Mouse (Mus musculus) kidney, embryonic 15.5 days (tissue): ENCODE measurements around the gene Nav2. TPM values are rescaled to one million over a fixed set of nuclear protein-coding genes. Genes with fewer than 3 reads are reported as not detected.

Source experiments
- ATAC-seq: fragments of 200-750 bp; cut with Nextera tagmentation; replicated peaks from 2 replicates; pipeline ENCODE4 v1.8.0; 2017; ENCODE audit warnings: moderate TSS enrichment; ENCODE audit not compliant: low FRiP score
- H3K27ac ChIP-seq: fragments of 300-500 bp; sonication (generic); 2 replicates; pipeline ENCODE4 v1.5.1; 2015; ENCODE audit warnings: mild to moderate bottlenecking, inconsistent platforms
- H3K27me3 ChIP-seq: fragments of 300-500 bp; sonication (generic); 2 replicates; pipeline ENCODE4 v1.6.1; 2015; ENCODE audit warnings: inconsistent platforms
- H3K36me3 ChIP-seq: fragments of 300-500 bp; sonication (generic); 2 replicates; pipeline ENCODE4 v1.6.1; 2015; ENCODE audit warnings: inconsistent platforms
- H3K4me1 ChIP-seq: fragments of 300-500 bp; sonication (generic); 2 replicates; pipeline ENCODE4 v1.6.1; 2015; ENCODE audit warnings: inconsistent platforms
- H3K4me2 ChIP-seq: fragments of 300-500 bp; sonication (generic); 2 replicates; pipeline ENCODE4 v1.6.1; 2015; ENCODE audit warnings: moderate library complexity, mild to moderate bottlenecking, inconsistent platforms
- H3K4me3 ChIP-seq: fragments of 300-500 bp; sonication (generic); replicated peaks from 2 replicates; pipeline ENCODE4 v1.5.1; 2015; ENCODE audit warnings: mild to moderate bottlenecking, inconsistent platforms
- H3K9ac ChIP-seq: fragments of 300-500 bp; sonication (generic); 2 replicates; pipeline ENCODE4 v1.6.1; 2015; ENCODE audit warnings: mild to moderate bottlenecking, inconsistent platforms
- H3K9me3 ChIP-seq: fragments of 300-500 bp; sonication (generic); replicated peaks from 2 replicates; pipeline ENCODE4 v1.6.1; 2016; ENCODE audit warnings: inconsistent platforms
- WGBS: fragments of 180-500 bp; shearing (Covaris S2); methylation state at CpG from one replicate; pipeline ENCODE4 v1.1.7; 2015; ENCODE audit warnings: mixed read lengths; 5-methylcytosine and 5-hydroxymethylcytosine counted together
- polyA plus RNA-seq: library from polyadenylated mRNA; unstranded; fragments of >200 nt; fragmentation: Nextera tagmentation; extraction: Ambion mirVana; gene quantifications from 2 replicates; pipeline ENCODE4 v1.2.1, GENCODE M21; 2015

Nav2 gene
- polyA plus RNA-seq, 1 experiment from 2014 or later: 28.8 TPM

DNA sequence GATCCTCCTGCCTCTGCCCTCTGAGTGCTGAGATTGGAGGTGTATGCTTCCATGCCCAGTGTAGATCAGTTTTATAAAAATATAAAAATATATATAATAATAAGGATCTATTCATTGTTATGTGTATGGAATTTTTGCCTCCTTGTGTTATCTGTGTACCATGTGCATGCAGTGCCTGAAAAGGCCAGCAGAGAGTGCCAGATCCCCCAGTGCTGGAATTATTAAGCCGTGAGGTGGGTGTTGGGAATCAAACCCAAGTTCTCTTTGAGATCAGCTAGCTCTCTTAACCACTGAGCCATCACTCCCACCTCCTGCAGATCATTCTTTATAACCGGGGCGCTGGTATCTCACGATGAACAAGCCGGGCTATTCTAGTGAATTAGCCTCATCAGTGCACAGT lies 346.5 kb downstream of the Nav2 start:
- no peak overlapping the region for H3K4me3 ChIP-seq
- H3K27me3 ChIP-seq: no peaks in the 10 kb centered on the region; the same call in 1 of the 2 replicates
- no peak overlapping the region for H3K4me2 ChIP-seq
- H3K4me1 ChIP-seq: peaks cover 32% of the 10 kb centered on the region
- ATAC-seq: no peak
- H3K27ac ChIP-seq: no peak overlapping the region
- no peaks in the 10 kb centered on the region for H3K9me3 ChIP-seq
- no peak overlapping the region for H3K9ac ChIP-seq
- WGBS: 90% methylated on average over 5 of the region's 5 CpGs
- H3K36me3 ChIP-seq: no peaks in the 10 kb centered on the region

DNA sequence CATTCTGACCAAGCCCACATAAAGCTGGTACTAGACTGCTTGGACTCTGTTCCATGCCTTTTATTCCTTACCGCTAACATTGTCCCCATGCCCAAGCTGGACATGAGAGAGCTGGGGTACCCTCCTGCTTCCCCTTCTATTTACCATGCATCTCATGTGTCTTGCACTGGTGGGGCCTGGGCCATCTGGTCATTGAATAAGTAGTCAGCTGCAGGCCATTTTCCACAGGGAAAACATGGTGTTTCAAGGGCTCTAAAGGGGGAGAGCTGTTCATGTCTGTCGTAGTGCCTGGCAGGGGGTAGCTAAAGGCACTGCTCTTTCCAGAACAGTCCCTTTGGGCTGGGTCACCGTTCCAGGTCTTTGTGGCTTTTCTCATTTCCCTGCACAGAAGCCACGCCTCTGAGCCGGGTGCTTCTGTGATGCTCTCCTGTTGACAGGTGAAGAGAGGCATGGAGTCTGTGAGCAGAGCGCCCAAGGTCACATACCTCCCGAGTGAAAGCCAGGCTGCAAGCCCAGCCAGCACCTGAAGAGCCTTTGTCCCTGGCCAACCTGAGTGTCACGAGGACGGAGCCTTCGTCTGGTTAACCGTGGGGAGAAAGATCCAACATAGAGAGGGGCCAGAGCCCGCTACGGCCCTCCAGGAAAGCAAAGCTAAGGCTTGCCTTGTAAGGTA lies 348.9 kb downstream of the Nav2 start:
- WGBS: 87% methylated on average over 13 of the region's 13 CpGs
- no peak overlapping the region for H3K27ac ChIP-seq
- no peak overlapping the region for H3K4me2 ChIP-seq
- H3K27me3 ChIP-seq: no peaks in the 10 kb centered on the region; the same call in 1 of the 2 replicates
- peaks cover 12% of the 10 kb centered on the region for H3K4me1 ChIP-seq
- no peak overlapping the region for H3K4me3 ChIP-seq
- no peaks in the 10 kb centered on the region for H3K36me3 ChIP-seq
- no peak overlapping the region for H3K9ac ChIP-seq
- no peaks in the 10 kb centered on the region for H3K9me3 ChIP-seq
- no peak for ATAC-seq

GRCm38 (mm10) chr7:49258088-49258487 lies 349.6 kb downstream of the Nav2 start:
- Histone ChIP-seq H3K27ac (no peak overlapping the region), H3K4me2 (no peak overlapping the region), H3K9ac (no peak overlapping the region), H3K4me1 (peaks cover 9% of the 10 kb centered on the region), H3K36me3 (no peaks in the 10 kb centered on the region), H3K9me3 (no peaks in the 10 kb centered on the region), H3K27me3 (no peaks in the 10 kb centered on the region; the same call in 1 of the 2 replicates), H3K4me3 (no peak overlapping the region)
- no peak for ATAC-seq
- whole genome bisulfite sequencing: 84% methylated on average over 6 of the region's 6 CpGs

- H3K27ac ChIP-seq: no peak overlapping the region
- H3K9me3 ChIP-seq: no peaks in the 10 kb centered on the region
- ATAC-seq: no peak
- no peaks in the 10 kb centered on the region for H3K4me1 ChIP-seq
- no peak overlapping the region for H3K4me3 ChIP-seq
- WGBS: 66% methylated on average over 13 of the region's 13 CpGs
- no peak overlapping the region for H3K4me2 ChIP-seq
- H3K36me3 ChIP-seq: no peaks in the 10 kb centered on the region
- H3K9ac ChIP-seq: no peak overlapping the region
- H3K27me3 ChIP-seq: no peaks in the 10 kb centered on the region; the same call in 1 of the 2 replicates
Measured at GRCm38 (mm10) chr7:49261941-49262511, 353.5 kb downstream of the Nav2 start.

DNA sequence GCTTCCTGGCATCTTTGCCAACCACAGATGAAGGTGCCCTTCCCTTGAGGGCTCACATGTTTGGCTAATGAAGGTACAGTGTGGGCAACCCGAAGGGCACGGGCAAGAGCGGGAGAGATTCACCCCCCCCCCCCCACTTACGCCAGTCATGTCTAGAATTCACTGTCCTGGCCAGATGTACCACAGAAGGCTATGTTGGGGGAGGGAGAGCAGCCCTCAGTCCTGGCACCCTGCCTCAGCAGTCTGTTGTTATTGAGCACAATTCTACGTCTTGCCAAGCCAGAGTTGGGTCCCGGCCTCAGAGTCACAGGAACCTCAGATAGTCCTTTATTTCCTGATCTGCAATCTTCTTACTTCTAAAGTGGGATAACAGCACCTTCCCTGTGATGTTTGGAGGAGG lies 357.9 kb downstream of the Nav2 start:
- H3K9me3 ChIP-seq: no peaks in the 10 kb centered on the region
- no peaks in the 10 kb centered on the region for H3K27me3 ChIP-seq
- no peak overlapping the region for H3K4me3 ChIP-seq
- no peak overlapping the region for H3K27ac ChIP-seq
- H3K4me2 ChIP-seq: no peak overlapping the region
- WGBS: 89% methylated on average over 6 of the region's 6 CpGs
- ATAC-seq: no peak
- H3K4me1 ChIP-seq: no peaks in the 10 kb centered on the region
- H3K9ac ChIP-seq: no peak overlapping the region
- no peaks in the 10 kb centered on the region for H3K36me3 ChIP-seq

- peaks cover 2% of the 10 kb centered on the region for H3K4me1 ChIP-seq
- H3K27me3 ChIP-seq: no peaks in the 10 kb centered on the region
- H3K27ac ChIP-seq: no peak overlapping the region
- no peaks in the 10 kb centered on the region for H3K9me3 ChIP-seq
- H3K9ac ChIP-seq: no peak overlapping the region
- no peaks in the 10 kb centered on the region for H3K36me3 ChIP-seq
- H3K4me3 ChIP-seq: no peak overlapping the region
- no peak for ATAC-seq
- WGBS: 79% methylated on average over 12 of the region's 12 CpGs
- no peak overlapping the region for H3K4me2 ChIP-seq
Measured at GRCm38 (mm10) chr7:49267621-49268325, 359.3 kb downstream of the Nav2 start.

GRCm38 (mm10) chr7:49268401-49268921 lies 359.9 kb downstream of the Nav2 start:
- 77% methylated on average over 9 of the region's 9 CpGs for WGBS
- no peak overlapping the region for H3K9ac ChIP-seq
- H3K36me3 ChIP-seq: no peaks in the 10 kb centered on the region
- H3K4me3 ChIP-seq: no peak overlapping the region
- H3K4me2 ChIP-seq: no peak overlapping the region
- ATAC-seq: no peak
- H3K27ac ChIP-seq: no peak overlapping the region
- H3K4me1 ChIP-seq: peaks cover 5% of the 10 kb centered on the region
- 0 out of 2 replicates have a peak, but pooled peaks cover under 1% of the 10 kb centered on the region for H3K27me3 ChIP-seq
- H3K9me3 ChIP-seq: no peaks in the 10 kb centered on the region

DNA sequence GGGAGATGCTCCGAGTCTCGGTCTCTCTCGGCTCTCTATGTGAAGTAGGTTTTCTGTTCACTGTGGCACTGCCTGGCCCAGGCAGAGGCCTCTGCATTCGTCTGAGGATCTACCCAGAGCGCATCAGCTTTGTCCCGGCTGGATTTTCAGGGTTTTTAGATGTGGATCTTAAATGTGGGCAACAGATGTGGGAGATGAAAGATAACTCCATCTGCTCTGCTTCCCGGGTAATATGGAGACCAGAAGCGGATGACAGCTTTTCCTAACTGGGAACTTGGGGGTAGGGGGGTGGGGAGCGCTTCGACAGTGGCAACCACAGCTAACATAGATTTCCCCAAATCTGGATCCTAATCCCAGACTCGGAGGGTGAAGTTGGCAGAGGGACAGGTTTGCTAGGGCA lies 362.3 kb downstream of the Nav2 start:
- ATAC-seq: no peak
- H3K36me3 ChIP-seq: no peaks in the 10 kb centered on the region
- no peak overlapping the region for H3K4me2 ChIP-seq
- H3K4me3 ChIP-seq: no peak overlapping the region
- H3K9me3 ChIP-seq: no peaks in the 10 kb centered on the region
- no peak overlapping the region for H3K27ac ChIP-seq
- H3K9ac ChIP-seq: no peak overlapping the region
- 0 out of 2 replicates have a peak, but pooled peaks cover 5% of the 10 kb centered on the region for H3K27me3 ChIP-seq
- 83% methylated on average over 11 of the region's 11 CpGs for WGBS
- H3K4me1 ChIP-seq: peaks cover 5% of the 10 kb centered on the region

- Histone ChIP-seq H3K9ac (no peak overlapping the region), H3K27me3 (0 out of 2 replicates have a peak, but pooled peaks cover 5% of the 10 kb centered on the region), H3K27ac (no peak overlapping the region), H3K4me1 (peaks cover 13% of the 10 kb centered on the region), H3K4me3 (no peak overlapping the region), H3K36me3 (no peaks in the 10 kb centered on the region), H3K9me3 (no peaks in the 10 kb centered on the region), H3K4me2 (no peak overlapping the region)
- 24% methylated on average over 16 of the region's 16 CpGs for WGBS
- peak; percentile 52; the same call in 1 of the 2 replicates for ATAC-seq
Measured at GRCm38 (mm10) chr7:49272445-49273439, 364.2 kb downstream of the Nav2 start.

DNA sequence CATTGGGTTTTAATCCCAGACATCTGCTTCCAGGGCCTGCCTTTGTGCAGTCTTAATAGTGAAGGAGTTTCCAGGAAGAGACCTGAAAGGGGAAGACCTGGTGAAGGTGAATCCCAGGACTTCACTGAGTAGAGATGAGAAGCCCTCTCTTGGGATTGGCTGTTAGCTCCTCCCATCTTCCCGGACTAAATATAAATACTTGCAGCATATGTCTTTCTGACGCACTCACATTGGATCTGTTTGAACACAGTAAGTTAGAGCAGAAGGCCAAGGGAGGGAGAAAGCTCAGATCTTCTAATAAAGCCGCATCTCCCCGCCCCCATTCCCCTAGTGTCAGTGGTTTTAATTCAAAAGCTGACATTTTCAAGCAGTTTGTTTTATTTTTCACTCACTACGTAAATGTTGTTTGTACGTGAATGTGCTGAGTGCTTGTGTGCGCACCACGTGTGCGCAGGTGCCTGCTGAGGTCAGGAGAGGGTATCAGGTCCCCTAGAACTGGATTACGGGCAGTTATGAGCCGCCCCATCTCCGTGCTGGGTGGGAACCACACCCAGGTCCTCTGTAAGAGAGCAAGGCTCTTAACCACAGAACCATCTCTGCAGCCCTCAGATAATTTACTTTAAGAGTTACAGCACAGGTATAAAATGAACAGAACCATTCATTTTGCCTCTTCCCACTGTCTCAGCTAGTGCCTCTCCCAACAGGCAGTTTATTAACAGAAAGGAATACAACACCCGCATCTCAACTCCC lies 365.6 kb downstream of the Nav2 start:
- Histone ChIP-seq H3K9me3 (no peaks in the 10 kb centered on the region), H3K27me3 (0 out of 2 replicates have a peak, but pooled peaks cover 5% of the 10 kb centered on the region), H3K4me3 (no peak overlapping the region), H3K36me3 (no peaks in the 10 kb centered on the region), H3K9ac (no peak overlapping the region), H3K27ac (no peak overlapping the region), H3K4me2 (no peak overlapping the region), H3K4me1 (peaks cover 13% of the 10 kb centered on the region)
- 87% methylated on average over 13 of the region's 13 CpGs for whole genome bisulfite sequencing
- ATAC-seq: no peak

DNA sequence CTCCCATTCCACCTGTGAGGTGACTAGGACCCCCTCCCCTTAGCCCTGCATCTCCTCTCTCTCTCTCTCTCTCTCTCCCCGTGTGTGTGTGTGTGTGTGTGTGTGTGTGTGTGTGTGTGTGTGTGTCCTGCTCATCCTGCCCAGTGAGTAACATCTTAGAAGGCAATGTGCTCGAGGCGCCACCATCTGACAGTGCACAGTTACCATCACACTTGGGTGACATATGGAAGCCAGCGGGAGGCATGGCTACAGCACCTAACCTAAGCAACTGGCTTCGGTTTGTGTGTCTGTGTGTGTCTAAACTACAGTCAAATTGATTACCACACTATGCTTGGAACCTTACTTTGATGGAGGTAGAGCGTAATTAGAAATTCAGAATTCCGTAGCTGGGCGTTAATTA lies 366.2 kb downstream of the Nav2 start:
- Histone ChIP-seq H3K9ac (no peak overlapping the region), H3K27ac (no peak overlapping the region), H3K4me1 (peaks cover 13% of the 10 kb centered on the region), H3K4me3 (no peak overlapping the region), H3K36me3 (no peaks in the 10 kb centered on the region), H3K9me3 (no peaks in the 10 kb centered on the region), H3K27me3 (0 out of 2 replicates have a peak, but pooled peaks cover 5% of the 10 kb centered on the region), H3K4me2 (no peak overlapping the region)
- ATAC-seq: no peak
- WGBS: 79% methylated on average over 8 of the region's 8 CpGs
